ENCODE assay signal across 21 mouse cellular contexts in genomic region chr9:59519396-59519795, GRCm38 (mm10). TPM values are rescaled to one million over a fixed set of nuclear protein-coding genes. Genes with fewer than 3 reads are reported as not detected.
"Had no signal": no experiment of that assay in that cellular context is flagged by ENCODE, and none has a peak within 500 bp of the region (broad histone marks: within the 10 kb centered on the region; RNA-seq: fewer than 3 reads in every experiment).

No protein-coding gene starts in this region.

- H3K27me3 ChIP-seq: lung, embryonic 15.5 days; midbrain, embryonic 12.5 days; neural tube, embryonic 12.5 days had no signal

- H3K9ac ChIP-seq: liver, embryonic 15.5 days; liver, postnatal 0 days; lung, embryonic 15.5 days; midbrain, embryonic 12.5 days; neural tube, embryonic 12.5 days had no signal

- H3K27ac ChIP-seq: liver, embryonic 15.5 days; lung, embryonic 15.5 days; macrophage; midbrain, embryonic 12.5 days; neural tube, embryonic 12.5 days had no signal

- H3K4me3 ChIP-seq: liver, embryonic 15.5 days; lung, embryonic 15.5 days; megakaryocyte, embryonic 14.5 days; midbrain, embryonic 12.5 days; neural tube, embryonic 12.5 days had no signal

- DNase-seq: liver, postnatal 0 days; lung, adult 2 months; midbrain, embryonic 14.5 days; retina, postnatal 1 day; right cerebral cortex, adult 18-20 months; right cerebral cortex, postnatal 25 days; spleen, adult 18-20 months; thymus, adult 18-20 months; thymus, postnatal 14 days; thymus, postnatal 36 days had no signal

- H3K9me3 ChIP-seq: liver, embryonic 15.5 days; lung, embryonic 15.5 days; megakaryocyte, embryonic 14.5 days; midbrain, embryonic 12.5 days; neural tube, embryonic 12.5 days had no signal

- H3K4me2 ChIP-seq: liver, embryonic 15.5 days; lung, embryonic 15.5 days; midbrain, embryonic 12.5 days; neural tube, embryonic 12.5 days had no signal

- ATAC-seq: liver, postnatal 0 days; midbrain, embryonic 16.5 days had no signal

- H3K36me3 ChIP-seq: liver, embryonic 15.5 days; lung, embryonic 15.5 days; midbrain, embryonic 12.5 days; neural tube, embryonic 12.5 days had no signal

- H3K4me1 ChIP-seq: lung, embryonic 15.5 days; midbrain, embryonic 12.5 days; neural tube, embryonic 12.5 days had no signal

RNA-seq across cellular contexts. Expression of gene Tmem202, which starts 20.3 kb away (rescaled TPM):
- total RNA-seq: megakaryocyte progenitor cell, adult 5-6 weeks; monocyte, adult 5-6 weeks had no signal
- polyA plus RNA-seq: lung, embryonic 15.5 days; midbrain, embryonic 12.5 days; neural tube, embryonic 12.5 days; stomach, embryonic 16.5 days had no signal

RNA-seq across cellular contexts. Expression of gene Celf6, which starts 58.3 kb away (rescaled TPM):
- total RNA-seq: megakaryocyte progenitor cell, adult 5-6 weeks; monocyte, adult 5-6 weeks; neutrophil, adult 5-6 weeks had no signal
- polyA plus RNA-seq: liver, postnatal 0 days; macrophage had no signal
